Mouse (Mus musculus): ENCODE measurements around the gene Cd1d1. TPM values are rescaled to one million over a fixed set of nuclear protein-coding genes. Genes with fewer than 3 reads are reported as not detected.
"Not testable (repeated sequence)": the region's sequence is repeated elsewhere in the genome, so short reads cannot be mapped to it uniquely, and the experiment has no call there.

The Cd1d1 gene
- 10 to 100 TPM in 1 of 2 experiments, 1 to 10 TPM in 1; 6.9 to 12.3 TPM for total RNA-seq (2021)
- long read RNA-seq, experiment 1, transcript Cd1d1-201 (6 exons, 1,946 nt), result major isoform, 6 of 7 reads
- long read RNA-seq, experiment 1, partial matches to known transcripts, result 0 of 7 reads
- long read RNA-seq, experiment 1, other reads (novel, unspliced or antisense), result 1 of 7 reads
- long read RNA-seq, experiment 2, transcript Cd1d1-201 (6 exons, 1,946 nt), result major isoform, 6 of 6 reads
- long read RNA-seq, experiment 2, partial matches to known transcripts, result 0 of 6 reads
- long read RNA-seq, experiment 2, other reads (novel, unspliced or antisense), result 0 of 6 reads

- no peak for DNase-seq
These were observed at the start of gene Cd1d1 for GRCm38 (mm10) chr3:86999415-86999740. Cd1d1 (minus strand) TSS chr3:86999441.

GRCm38 (mm10) chr3:87047801-87048200 lies 48.6 kb upstream of the Cd1d1 start:
- DNase-seq, result no peak

- DNase-seq, result no peak
These were observed 42.5 kb upstream of the Cd1d1 start for GRCm38 (mm10) chr3:87041733-87042132.

- DNase-seq, result no peak
These were observed 39.3 kb upstream of the Cd1d1 start for GRCm38 (mm10) chr3:87038500-87038899.

GRCm38 (mm10) chr3:87034061-87034460 lies 34.8 kb upstream of the Cd1d1 start:
- DNase-seq, result no peak

- peak; percentile 74 for DNase-seq
These were observed 34.1 kb upstream of the Cd1d1 start for GRCm38 (mm10) chr3:87033357-87033756.

- DNase-seq, result peak; percentile 62
These were observed 31.6 kb upstream of the Cd1d1 start for GRCm38 (mm10) chr3:87030855-87031254.

GRCm38 (mm10) chr3:87017707-87018106 lies 18.5 kb upstream of the Cd1d1 start:
- no peak for DNase-seq

GRCm38 (mm10) chr3:87017001-87017400 lies 17.8 kb upstream of the Cd1d1 start:
- no peak for DNase-seq

- DNase-seq, result no peak
These were observed 16.7 kb upstream of the Cd1d1 start for GRCm38 (mm10) chr3:87015931-87016330.

GRCm38 (mm10) chr3:87012406-87012805 lies 13.2 kb upstream of the Cd1d1 start:
- not testable (repeated sequence) for DNase-seq

- DNase-seq, result not testable (repeated sequence)
These were observed 9.0 kb upstream of the Cd1d1 start for GRCm38 (mm10) chr3:87008281-87008680.

GRCm38 (mm10) chr3:87000676-87001075 lies 1.4 kb upstream of the Cd1d1 start:
- no peak for DNase-seq

- no peak for DNase-seq
These were observed 810 bp upstream of the Cd1d1 start for GRCm38 (mm10) chr3:87000051-87000450.

GRCm38 (mm10) chr3:86998433-86999414 lies 517 bp downstream of the Cd1d1 start:
- peak; percentile 77 for DNase-seq

GRCm38 (mm10) chr3:86996111-86996510 lies 3.1 kb downstream of the Cd1d1 start:
- no peak for DNase-seq

GRCm38 (mm10) chr3:86995381-86995780 lies 3.9 kb downstream of the Cd1d1 start:
- no peak for DNase-seq

GRCm38 (mm10) chr3:86986969-86987368 lies 12.3 kb downstream of the Cd1d1 start:
- not testable (repeated sequence) for DNase-seq

- no peak for DNase-seq
These were observed 12.8 kb downstream of the Cd1d1 start for GRCm38 (mm10) chr3:86986490-86986889.

- DNase-seq, result no peak
These were observed 15.9 kb downstream of the Cd1d1 start for GRCm38 (mm10) chr3:86983382-86983781.

- DNase-seq, result peak; percentile 45
These were observed 22.7 kb downstream of the Cd1d1 start for GRCm38 (mm10) chr3:86976546-86976945.

GRCm38 (mm10) chr3:86975150-86975549 lies 24.1 kb downstream of the Cd1d1 start:
- DNase-seq, result no peak
